Mouse (Mus musculus): ENCODE measurements around the gene Rps27a.

Rps27a gene

DNA sequence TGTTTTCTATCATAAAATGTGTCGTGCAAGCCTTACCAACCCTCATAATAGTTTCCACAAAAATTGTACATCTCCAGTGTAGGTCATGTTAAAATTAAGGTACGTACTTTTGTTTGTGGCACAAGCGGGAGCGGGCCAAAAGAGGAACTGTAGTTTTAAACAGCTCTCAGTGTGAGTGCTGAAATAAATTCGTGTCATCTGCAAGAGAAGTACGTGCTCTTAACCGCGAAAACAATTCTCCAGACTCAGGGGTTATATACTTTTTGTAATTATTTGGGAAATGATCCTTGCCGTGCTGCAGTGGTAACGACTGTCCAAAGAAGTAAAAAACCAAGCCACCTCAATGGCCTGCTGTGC, 33.6 kb downstream of the Rps27a start:
- in situ Hi-C loops (cut with MseI, MboI) = no loop called here

GRCm38 (mm10) chr11:29512818-29513535, 34.9 kb downstream of the Rps27a start:
- in situ Hi-C loops (cut with MseI, MboI) = no loop called here

- in situ Hi-C loops (cut with MseI, MboI) = no loop called here
Measured at GRCm38 (mm10) chr11:29509421-29509820, 38.5 kb downstream of the Rps27a start.

GRCm38 (mm10) chr11:29504899-29505625, 42.8 kb downstream of the Rps27a start:
- in situ Hi-C loops (cut with MseI, MboI) = no loop called here

DNA sequence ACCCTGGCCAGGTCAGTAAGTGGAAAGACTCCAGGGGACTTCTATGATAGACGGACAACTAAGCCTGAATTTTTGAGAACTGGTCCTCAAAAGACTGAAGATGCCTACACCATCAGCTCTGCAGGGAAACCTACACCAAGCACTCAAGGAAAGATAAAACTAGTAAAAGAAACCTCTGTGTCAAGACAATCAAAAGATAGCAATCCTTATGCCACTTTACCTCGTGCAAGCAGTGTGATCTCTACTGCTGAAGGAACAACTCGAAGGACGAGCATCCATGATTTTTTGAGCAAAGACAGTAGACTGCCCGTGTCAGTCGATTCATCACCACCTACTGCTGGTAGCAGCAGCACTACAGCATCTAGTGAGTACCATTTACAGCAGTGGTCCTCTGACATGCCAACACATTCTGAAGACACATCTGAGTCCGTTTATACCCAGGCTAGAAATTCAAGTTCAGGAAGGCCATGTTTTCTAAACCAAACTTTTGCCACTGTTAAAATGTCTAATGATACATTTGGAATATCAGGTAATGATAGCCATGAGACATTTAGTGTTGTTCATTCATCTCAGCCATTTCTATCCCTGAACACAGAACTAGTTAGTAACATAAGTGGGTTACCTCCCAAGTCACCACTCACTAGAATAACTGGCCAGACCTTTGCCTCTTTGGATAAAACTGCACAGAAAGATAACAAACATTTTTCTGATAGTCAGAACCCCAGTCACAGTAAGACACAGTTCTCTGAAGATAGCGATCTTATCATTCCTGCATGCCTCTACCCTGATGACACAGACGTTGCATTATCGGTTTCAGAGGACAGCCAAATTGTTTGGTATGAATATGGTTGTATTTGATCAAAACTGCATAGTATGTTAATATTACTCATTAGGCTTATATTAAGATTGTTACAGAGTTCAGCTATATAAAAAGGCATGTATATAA, 43.7 kb downstream of the Rps27a start:
- in situ Hi-C loops (cut with MseI, MboI) = no loop called here

- in situ Hi-C loops (cut with MseI, MboI) = loop anchor here in 1 of 2 experiments (25.0 kb wide), 1 partner anchor 235 kb away; no protein-coding TSS in a partner anchor
Measured at GRCm38 (mm10) chr11:29496962-29497361, 50.9 kb downstream of the Rps27a start.

Data from mouse trophoblast stem cell (cell line).